Mouse (Mus musculus) megakaryocyte, embryonic 14.5 days (primary cell): ENCODE measurements at regions not wholly inside any gene's neighbourhood (a gene's known extent, or its start where the extent isn't known, plus 50 kb on each side); places are given as distances from the start of the nearest gene placed in this dataset.

ENCODE experiments used
- FLI1 ChIP-seq: IDR thresholded peaks from 2 replicates; pipeline ENCODE4 v1.6.1; 2012; ENCODE audit warnings: low read length, inconsistent platforms, mixed read lengths
- GATA1 ChIP-seq: IDR thresholded peaks from 3 replicates; pipeline ENCODE4 v1.6.1; 2012; ENCODE audit warnings: mixed read lengths, low read length, inconsistent platforms, borderline replicate concordance

- TF ChIP-seq GATA1 (no peak), FLI1 (no peak)
These were observed 56.4 kb downstream of the Fam181b start for GRCm38 (mm10) chr7:93136061-93136460.
